ENCODE assay signal across 22 mouse cellular contexts in the genomic region with DNA sequence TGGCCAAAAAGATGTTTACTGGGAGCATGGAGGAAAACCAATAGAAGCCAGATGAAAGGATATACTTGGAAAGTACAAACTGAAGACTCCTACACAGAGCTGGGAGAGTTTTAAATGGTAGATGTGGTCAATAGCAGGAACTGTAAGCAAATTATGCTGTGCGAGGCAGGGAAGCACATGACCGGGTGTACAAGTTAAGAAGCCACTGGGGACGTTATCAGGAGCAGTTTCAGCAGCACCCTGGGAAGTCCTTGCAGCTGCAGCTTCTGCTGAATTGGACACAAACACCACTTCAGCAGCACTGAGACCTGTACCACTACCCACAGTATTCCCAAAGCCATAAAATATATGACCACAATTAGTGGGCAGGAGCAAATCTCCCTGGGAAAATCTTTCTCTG. TPM values are rescaled to one million over a fixed set of nuclear protein-coding genes. Genes with fewer than 3 reads are reported as not detected.
"Had no signal": no experiment of that assay in that cellular context is flagged by ENCODE, and none has a peak within 500 bp of the region (broad histone marks: within the 10 kb centered on the region; RNA-seq: fewer than 3 reads in every experiment).

No protein-coding gene starts in this region.

- ATAC-seq: lung, postnatal 0 days; midbrain, embryonic 13.5 days; midbrain, embryonic 16.5 days had no signal

- DNase-seq: kidney, adult 11 months; kidney, adult 9 months; kidney, postnatal 25 days; layer of hippocampus, adult 9-11 months; liver, embryonic 13.5 days; lung, adult 2 months; thymus, adult 18-20 months; thymus, postnatal 14 days; thymus, postnatal 4 days had no signal

- H3K4me2 ChIP-seq: limb, embryonic 13.5 days; liver, embryonic 13.5 days; midbrain, embryonic 13.5 days had no signal

- H3K9me3 ChIP-seq: limb, embryonic 13.5 days; liver, embryonic 13.5 days; megakaryocyte, embryonic 14.5 days; midbrain, embryonic 10.5 days; midbrain, embryonic 13.5 days had no signal

- H3K9ac ChIP-seq: limb, embryonic 13.5 days; liver, embryonic 13.5 days; midbrain, embryonic 13.5 days had no signal

- H3K4me3 ChIP-seq: layer of hippocampus, adult 2 months; limb, embryonic 13.5 days; liver, embryonic 13.5 days; megakaryocyte, embryonic 14.5 days; midbrain, embryonic 10.5 days; midbrain, embryonic 13.5 days; myocyte had no signal

- H3K27ac ChIP-seq: kidney, postnatal 0 days; layer of hippocampus, adult 2 months; limb, embryonic 13.5 days; liver, embryonic 13.5 days; midbrain, embryonic 10.5 days; midbrain, embryonic 13.5 days had no signal

- H3K36me3 ChIP-seq: limb, embryonic 13.5 days; liver, embryonic 13.5 days; midbrain, embryonic 10.5 days; midbrain, embryonic 13.5 days had no signal

- H3K27me3 ChIP-seq: liver, embryonic 13.5 days; megakaryocyte, embryonic 14.5 days; midbrain, embryonic 13.5 days had no signal

- H3K4me1 ChIP-seq: limb, embryonic 13.5 days; liver, embryonic 13.5 days; megakaryocyte, embryonic 14.5 days; midbrain, embryonic 10.5 days; midbrain, embryonic 13.5 days had no signal

RNA-seq across cellular contexts. Expression of gene Hs3st5, which starts 31.8 kb away (rescaled TPM):
- total RNA-seq: liver, adult 2 months; monocyte, adult 5-6 weeks had no signal
- polyA plus RNA-seq: liver, adult 2 months; spleen, adult 2 months; testis, adult 2 months had no signal
